Mouse (Mus musculus) C2C12 (cell line): ENCODE measurements at regions not wholly inside any gene's neighbourhood (a gene's known extent, or its start where the extent isn't known, plus 50 kb on each side); places are given as distances from the start of the nearest gene placed in this dataset.

Experiments
- H3K27me3 ChIP-seq: one replicate; pipeline ENCODE4 v1.6.1; 2011; ENCODE audit not compliant: control insufficient read depth, insufficient read depth, insufficient read length
- H3K36me3 ChIP-seq: one replicate; pipeline ENCODE4 v1.6.1; 2011; ENCODE audit not compliant: control insufficient read depth, insufficient read depth
- H3K4me3 ChIP-seq: one replicate; pipeline ENCODE4 v1.5.1; 2011; ENCODE audit warnings: mild to moderate bottlenecking, control low read depth; ENCODE audit not compliant: poor library complexity, insufficient read depth, severe bottlenecking
- H3K79me2 ChIP-seq: one replicate; pipeline ENCODE4 v1.6.1; 2011; ENCODE audit not compliant: control insufficient read depth, insufficient read depth
- H3K79me3 ChIP-seq: one replicate; pipeline ENCODE4 v1.6.1; 2011; ENCODE audit warnings: low read depth, control low read depth
- H3ac ChIP-seq: one replicate; pipeline ENCODE3; 2011; ENCODE audit warnings: low read depth; ENCODE audit not compliant: control insufficient read depth, insufficient read length
- CEBPB ChIP-seq: IDR thresholded peaks from one replicate; pipeline ENCODE4 v1.6.1; 2011; ENCODE audit warnings: low read depth, mild to moderate bottlenecking, control low read depth, moderate library complexity
- CTCF ChIP-seq: IDR thresholded peaks from one replicate; pipeline ENCODE4 v1.5.1; 2011; ENCODE audit not compliant: control insufficient read depth, insufficient read depth, insufficient read length
- FOSL1 ChIP-seq: IDR thresholded peaks from one replicate; pipeline ENCODE4 v1.8.0; 2011; ENCODE audit warnings: mild to moderate bottlenecking, low read length; ENCODE audit not compliant: poor library complexity, insufficient read depth, severe bottlenecking
- MAX ChIP-seq: IDR thresholded peaks from one replicate; pipeline ENCODE4 v1.6.1; 2011; ENCODE audit warnings: mild to moderate bottlenecking, control low read depth
- MYOD1 ChIP-seq: IDR thresholded peaks from one replicate; pipeline ENCODE4 v1.6.1; 2011; ENCODE audit warnings: low read depth; ENCODE audit not compliant: control insufficient read depth, insufficient read length
- MYOG ChIP-seq: IDR thresholded peaks from one replicate; pipeline ENCODE4 v1.6.1; 2011; ENCODE audit not compliant: control insufficient read depth, insufficient read length; ENCODE audit errors: extremely low read depth
- USF1 ChIP-seq: IDR thresholded peaks from one replicate; pipeline ENCODE4 v1.6.1; 2011; ENCODE audit warnings: low read depth, mild to moderate bottlenecking, control low read depth, moderate library complexity

DNA sequence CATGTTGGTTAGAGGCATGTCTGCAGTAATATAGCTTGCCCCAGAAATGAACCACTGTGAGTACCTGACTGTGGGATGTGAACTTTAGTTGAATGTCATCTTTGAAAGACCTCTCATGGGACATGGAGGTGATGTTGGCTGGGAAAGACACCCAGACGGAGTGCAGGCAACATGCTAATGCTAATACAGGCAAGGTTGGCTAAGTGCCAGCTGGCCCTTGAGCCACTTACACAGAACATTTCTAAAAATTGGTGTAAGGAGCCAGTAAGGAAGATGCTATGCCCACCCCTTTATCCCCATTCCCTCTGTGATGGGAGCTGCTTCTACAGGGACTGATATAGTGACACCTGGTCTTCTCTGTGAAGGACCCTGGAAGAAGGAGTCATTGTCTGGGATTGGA lies 656.5 kb downstream of the Tns3 start:
- H3K79me3 ChIP-seq = no peaks in the 10 kb centered on the region
- no peaks in the 10 kb centered on the region for H3K27me3 ChIP-seq
- TF ChIP-seq MYOG = no peak
- no peaks in the 10 kb centered on the region for H3K36me3 ChIP-seq
- H3ac ChIP-seq = no peak overlapping the region
- no peak overlapping the region for H3K4me3 ChIP-seq
- no peaks in the 10 kb centered on the region for H3K79me2 ChIP-seq

DNA sequence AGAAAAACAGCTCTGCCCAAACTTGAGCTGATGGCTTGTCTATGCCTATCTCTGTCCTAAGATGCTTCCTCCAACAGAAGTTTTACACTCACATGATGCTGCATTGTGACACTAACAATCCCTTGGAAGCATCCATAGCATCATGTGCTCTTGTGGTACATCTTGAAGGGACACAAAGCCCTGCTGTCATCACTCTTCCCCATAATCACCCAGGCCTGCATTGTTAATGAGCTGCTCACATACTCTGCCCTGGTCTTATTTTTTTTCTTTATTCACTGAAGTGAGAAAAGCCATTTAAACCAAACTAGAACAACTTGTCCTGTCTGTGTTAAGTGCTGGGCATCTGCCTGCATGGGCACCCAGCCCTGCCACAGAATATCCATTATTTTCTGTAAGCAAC lies 683.3 kb downstream of the Tns3 start:
- Histone ChIP-seq H3K36me3 (no peaks in the 10 kb centered on the region), H3K27me3 (no peaks in the 10 kb centered on the region), H3K79me3 (no peaks in the 10 kb centered on the region), H3ac (no peak overlapping the region), H3K4me3 (no peak overlapping the region), H3K79me2 (no peaks in the 10 kb centered on the region)
- TF ChIP-seq FOSL1 = no peak

DNA sequence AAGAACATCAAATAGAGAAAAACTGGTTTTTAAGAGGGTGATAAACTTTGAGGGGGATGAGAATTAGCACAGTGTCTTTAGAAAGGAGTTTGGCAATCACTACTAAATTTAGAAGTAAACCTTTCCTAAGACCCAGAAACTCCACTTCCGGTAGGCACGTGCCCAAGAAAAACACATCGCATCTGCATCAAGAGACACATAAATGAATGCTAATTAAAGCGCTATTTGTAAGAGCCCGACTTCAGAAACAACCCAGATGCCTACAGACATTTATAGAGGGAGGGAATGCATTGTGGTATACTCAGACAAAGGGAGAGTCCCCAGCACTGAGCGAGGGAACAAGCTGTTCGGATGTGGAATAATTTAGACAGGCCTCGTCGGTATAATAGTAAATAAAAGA lies 688.5 kb downstream of the Tns3 start:
- Histone ChIP-seq H3K27me3 (no peaks in the 10 kb centered on the region), H3K79me2 (no peaks in the 10 kb centered on the region), H3K36me3 (no peaks in the 10 kb centered on the region), H3K79me3 (no peaks in the 10 kb centered on the region), H3ac (no peak overlapping the region), H3K4me3 (no peak overlapping the region)
- TF ChIP-seq FOSL1 = no peak
- no peak for TF ChIP-seq CEBPB
- no peak for TF ChIP-seq MYOG
- no peak for TF ChIP-seq MYOD1
- no peak for TF ChIP-seq USF1
- TF ChIP-seq CTCF = no peak
- TF ChIP-seq MAX = no peak

DNA sequence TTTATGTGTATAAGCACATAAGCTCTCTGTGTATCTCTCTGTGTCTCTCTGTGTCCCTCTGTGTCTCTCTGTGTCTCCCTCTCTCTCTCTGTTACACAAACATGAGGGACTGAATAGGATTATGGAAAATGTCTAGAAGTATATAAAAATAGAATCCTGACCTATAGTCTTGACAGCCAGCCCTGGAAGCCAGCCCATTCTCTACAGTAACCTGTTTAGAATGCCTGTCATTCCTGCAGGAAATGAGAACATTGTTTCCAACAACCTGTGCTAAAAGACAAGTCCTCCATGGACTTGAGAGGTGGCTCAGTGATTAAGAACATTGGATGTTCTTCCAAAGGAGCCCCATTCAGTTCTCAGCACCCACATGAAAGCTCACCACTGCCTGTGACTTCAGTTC lies 714.4 kb downstream of the Tns3 start:
- no peak overlapping the region for H3K4me3 ChIP-seq
- no peaks in the 10 kb centered on the region for H3K79me3 ChIP-seq
- TF ChIP-seq CEBPB = no peak
- TF ChIP-seq FOSL1 = no peak
- TF ChIP-seq USF1 = no peak
- no peak for TF ChIP-seq CTCF
- no peak for TF ChIP-seq MYOG
- TF ChIP-seq MAX = no peak
- H3K36me3 ChIP-seq = no peaks in the 10 kb centered on the region
- no peaks in the 10 kb centered on the region for H3K27me3 ChIP-seq
- H3ac ChIP-seq = no peak overlapping the region
- no peaks in the 10 kb centered on the region for H3K79me2 ChIP-seq

DNA sequence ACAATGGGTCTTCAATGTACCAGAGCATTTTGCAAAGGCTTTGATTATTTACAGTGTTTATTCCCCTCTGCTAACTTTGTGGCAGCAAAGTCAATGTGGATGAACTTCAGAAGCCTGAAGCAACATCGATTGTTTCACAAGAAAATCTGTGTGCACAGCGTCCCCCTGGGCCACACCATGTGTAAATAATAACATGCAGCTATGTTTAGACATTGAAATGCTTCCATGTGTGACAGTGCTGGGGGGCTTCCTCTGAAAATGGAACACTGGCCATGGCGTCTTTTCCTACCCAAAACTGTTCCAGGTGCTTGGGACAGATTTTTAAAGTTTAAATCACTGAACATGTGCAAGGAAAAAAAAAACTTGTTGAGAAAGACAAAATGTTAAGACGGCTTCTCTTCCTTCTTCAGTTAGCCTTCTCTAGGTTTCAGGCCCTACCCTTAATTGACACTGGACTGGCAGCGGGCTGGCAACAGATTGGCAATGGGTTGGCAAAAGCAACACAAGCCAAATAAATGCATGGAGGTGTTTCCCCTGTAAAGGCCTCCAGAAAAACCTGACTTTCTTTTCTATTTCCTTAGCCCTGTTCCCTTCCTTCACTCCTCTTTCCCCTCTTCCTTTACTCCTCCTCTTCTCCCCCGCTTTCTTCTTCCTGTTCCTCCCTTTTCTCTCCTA lies 715.0 kb downstream of the Tns3 start:
- TF ChIP-seq CTCF = no peak
- TF ChIP-seq CEBPB = no peak
- no peak for TF ChIP-seq FOSL1
- TF ChIP-seq MYOG = no peak
- no peak for TF ChIP-seq MAX
- TF ChIP-seq USF1 = no peak
- no peak for TF ChIP-seq MYOD1
- H3K79me3 ChIP-seq = no peaks in the 10 kb centered on the region
- no peaks in the 10 kb centered on the region for H3K27me3 ChIP-seq
- no peaks in the 10 kb centered on the region for H3K79me2 ChIP-seq
- no peaks in the 10 kb centered on the region for H3K36me3 ChIP-seq
- H3ac ChIP-seq = no peak overlapping the region
- H3K4me3 ChIP-seq = no peak overlapping the region

DNA sequence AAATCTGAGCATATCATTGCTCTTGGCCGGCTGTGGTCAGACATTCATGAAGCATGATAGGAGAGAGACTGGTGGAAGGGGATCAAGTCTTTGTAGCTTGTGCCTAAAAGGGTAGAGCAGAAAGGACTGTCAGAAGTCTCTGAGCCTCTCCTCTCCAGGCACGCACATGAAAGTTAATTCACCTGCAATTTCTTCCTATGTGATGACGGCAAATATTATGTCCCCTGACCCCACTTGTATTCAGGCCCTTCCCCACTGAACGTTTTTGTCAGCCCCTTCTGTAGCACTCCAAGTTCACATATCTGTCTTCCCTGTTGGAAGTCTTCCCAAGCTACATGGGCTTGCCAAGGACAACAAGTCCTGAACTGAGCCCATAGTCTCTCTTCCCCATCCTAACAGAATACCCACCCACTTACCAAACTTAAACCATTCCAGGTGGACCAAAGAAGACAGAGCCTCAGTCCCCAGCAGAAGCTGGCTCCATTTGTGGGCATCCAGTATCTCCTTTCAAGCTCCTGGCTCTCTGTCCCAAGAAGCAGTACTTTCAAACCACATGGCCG lies 719.3 kb downstream of the Tns3 start:
- H3K36me3 ChIP-seq = no peaks in the 10 kb centered on the region
- TF ChIP-seq FOSL1 (no peak), CTCF (no peak), MYOG (no peak)
- H3K79me2 ChIP-seq = no peaks in the 10 kb centered on the region
- no peaks in the 10 kb centered on the region for H3K79me3 ChIP-seq
- H3K27me3 ChIP-seq = no peaks in the 10 kb centered on the region
- H3ac ChIP-seq = no peak overlapping the region
- no peak overlapping the region for H3K4me3 ChIP-seq
